Mouse (Mus musculus): ENCODE measurements around the gene Gbf1. TPM values are rescaled to one million over a fixed set of nuclear protein-coding genes. Genes with fewer than 3 reads are reported as not detected.

The Gbf1 gene
- total and polyA plus RNA-seq, 3 experiments: 23.7 to 400 (median 54.1) TPM

- TF ChIP-seq POLR2AphosphoS2 (IDR thresholded peaks at IDR 0.05; ENCODE audit: low read length) (no peak), TAL1 (IDR thresholded peaks at IDR 0.05; ENCODE audit: low read length) (no peak), RAD21 (IDR thresholded peaks at IDR 0.05; ENCODE audit: low read depth, low read length) (peak; percentile 74), CHD1 (IDR thresholded peaks at IDR 0.05; ENCODE audit: low read depth, low read length) (no peak), POLR2A (IDR thresholded peaks at IDR 0.05; ENCODE audit: control insufficient read depth in 1 of 2, insufficient read depth in 1 of 2, low read depth in 1 of 2, low read length in 2 of 2, poor library complexity in 1 of 2) (peak; percentile 62 to 77; a peak in 3 of 4 replicates), UBTF (IDR thresholded peaks at IDR 0.05; ENCODE audit: borderline replicate concordance, insufficient read depth, low read depth, low read length) (no peak), E2F4 (IDR thresholded peaks at IDR 0.05; ENCODE audit: borderline replicate concordance, low read depth, low read length) (no peak), ZKSCAN1 (IDR thresholded peaks at IDR 0.05; ENCODE audit: low read depth, low read length) (no peak), USF2 (IDR thresholded peaks at IDR 0.05; ENCODE audit: borderline replicate concordance in 1 of 2, insufficient read depth in 1 of 2, low read depth in 1 of 2, low read length in 2 of 2) (no peak), MAX (IDR thresholded peaks at IDR 0.05; ENCODE audit: low read length) (no peak; the same call in 1 of the 2 replicates), MXI1 (IDR thresholded peaks at IDR 0.05; ENCODE audit: low read depth, low read length) (no peak; the same call in 1 of the 2 replicates), NRF1 (IDR thresholded peaks at IDR 0.05; ENCODE audit: insufficient read depth, low read depth, low read length, poor library complexity, severe bottlenecking) (peak; percentile 60), MEF2A (IDR thresholded peaks at IDR 0.05; ENCODE audit: extremely low read depth, insufficient replicate concordance, low read depth, low read length, poor library complexity, severe bottlenecking) (no peak), ZNF384 (IDR thresholded peaks at IDR 0.05; ENCODE audit: low read depth, low read length) (no peak), NELFE (IDR thresholded peaks at IDR 0.05; ENCODE audit: low read depth, low read length) (peak; percentile 47), ELF1 (IDR thresholded peaks at IDR 0.05; ENCODE audit: low read depth, low read length) (peak; percentile 81), KAT2A (conservative IDR thresholded peaks at IDR 0.05; ENCODE audit: low read depth, low read length) (peak; percentile 10; the same call in 1 of the 2 replicates), JUND (IDR thresholded peaks at IDR 0.05; ENCODE audit: low read depth, low read length) (no peak), USF1 (IDR thresholded peaks at IDR 0.05; ENCODE audit: low read depth, low read length) (no peak), ETS1 (IDR thresholded peaks at IDR 0.05; ENCODE audit: low read depth, low read length) (peak; percentile 64), SIN3A (IDR thresholded peaks at IDR 0.05; ENCODE audit: low read length) (peak; percentile 94), RCOR1 (IDR thresholded peaks at IDR 0.05; ENCODE audit: low read depth, low read length) (peak; percentile 59; the same call in 1 of the 2 replicates), MYB (IDR thresholded peaks at IDR 0.05; ENCODE audit: low read depth, low read length) (no peak), POLR2AphosphoS5 (IDR thresholded peaks at IDR 0.05; ENCODE audit: borderline replicate concordance, low read depth, low read length) (no peak)
Observed at GRCm38 (mm10) chr19:46304216-46304841, 152.0 kb downstream of the Gbf1 start, which contains the start of gene Nfkb2 (continued).

All from MEL (cell line).